Mouse (Mus musculus) hindbrain, postnatal 0 days (tissue): ENCODE measurements at regions not wholly inside any gene's neighbourhood (a gene's known extent, or its start where the extent isn't known, plus 50 kb on each side); places are given as distances from the start of the nearest gene placed in this dataset.

Experiments used
- ATAC-seq: fragments of 200-750 bp; cut with Nextera tagmentation; 2 replicates; pipeline ENCODE4 v1.8.0; 2017; ENCODE audit warnings: mild to moderate bottlenecking, moderate TSS enrichment, moderate library complexity
- DNase-seq: peaks from one replicate; pipeline ENCODE4 v3.0.0-alpha.2; 2015; ENCODE audit warnings: low spot score
- H3K27ac ChIP-seq: fragments of 300-500 bp; sonication (generic); 2 replicates; pipeline ENCODE4 v1.5.1; 2014; ENCODE audit warnings: mild to moderate bottlenecking
- H3K27me3 ChIP-seq: fragments of 300-500 bp; sonication (generic); 2 replicates; pipeline ENCODE4 v1.6.1; 2014; ENCODE audit warnings: low read length, mixed read lengths; ENCODE audit not compliant: insufficient read depth
- H3K36me3 ChIP-seq: fragments of 300-500 bp; sonication (generic); 2 replicates; pipeline ENCODE4 v1.6.1; 2014; ENCODE audit warnings: low read length, mixed read lengths; ENCODE audit not compliant: insufficient read depth
- H3K4me1 ChIP-seq: fragments of 300-500 bp; sonication (generic); 2 replicates; pipeline ENCODE4 v1.6.1; 2014; ENCODE audit warnings: antibody characterized with exemption, low read length, mixed read lengths; ENCODE audit not compliant: insufficient read depth
- H3K4me2 ChIP-seq: fragments of 300-500 bp; sonication (generic); 2 replicates; pipeline ENCODE4 v1.6.1; 2014; ENCODE audit warnings: low read depth, mild to moderate bottlenecking, low read length, moderate library complexity, mixed read lengths
- H3K4me3 ChIP-seq: fragments of 300-500 bp; sonication (generic); 2 replicates; pipeline ENCODE4 v1.5.1; 2014; ENCODE audit warnings: low read length
- H3K9ac ChIP-seq: fragments of 300-500 bp; sonication (generic); replicated peaks from 2 replicates; pipeline ENCODE4 v1.6.1; 2014; ENCODE audit warnings: mild to moderate bottlenecking, low read length, moderate library complexity, mixed read lengths
- H3K9me3 ChIP-seq: fragments of 300-500 bp; sonication (generic); 2 replicates; pipeline ENCODE4 v1.6.1; 2016; ENCODE audit warnings: low read length, mixed read lengths
- CTCF ChIP-seq: IDR thresholded peaks from 2 replicates; pipeline ENCODE4 v1.5.1; 2016; ENCODE audit warnings: antibody characterized with exemption, control low read depth, low read depth
- WGBS: fragments of 180-500 bp; shearing (Covaris S2); extraction: QIAGEN DNeasy Blood & Tissue Kit; methylation state at CpG from one replicate; pipeline ENCODE4 v1.1.7; 2014; 5-methylcytosine and 5-hydroxymethylcytosine counted together

- no peaks in the 10 kb centered on the region for H3K4me1 ChIP-seq
- 87% methylated on average over 1 of the region's 1 CpGs for WGBS
- H3K4me2 ChIP-seq: no peak overlapping the region
- no peaks in the 10 kb centered on the region for H3K9me3 ChIP-seq
- no peak for TF ChIP-seq CTCF
- no peaks in the 10 kb centered on the region for H3K27me3 ChIP-seq
- H3K27ac ChIP-seq: no peak overlapping the region
- DNase-seq (peak; percentile 20), ATAC-seq (no peak)
- no peak overlapping the region for H3K9ac ChIP-seq
- H3K36me3 ChIP-seq: no peaks in the 10 kb centered on the region
- H3K4me3 ChIP-seq: no peak overlapping the region
Observed at GRCm38 (mm10) chr5:25599363-25599762, 83.5 kb downstream of the Cct8l1 start.

- Histone ChIP-seq H3K9me3 (no peaks in the 10 kb centered on the region), H3K27me3 (no peaks in the 10 kb centered on the region), H3K4me3 (no peak overlapping the region), H3K9ac (no peak overlapping the region), H3K36me3 (no peaks in the 10 kb centered on the region), H3K27ac (no peak overlapping the region), H3K4me1 (no peaks in the 10 kb centered on the region), H3K4me2 (no peak overlapping the region)
- DNase-seq (no peak), ATAC-seq (no peak)
- WGBS: 94% methylated on average over 6 of the region's 6 CpGs
- TF ChIP-seq CTCF: no peak
Observed at GRCm38 (mm10) chr5:25597786-25598185, 81.9 kb downstream of the Cct8l1 start.

GRCm38 (mm10) chr5:25591709-25592108, 75.8 kb downstream of the Cct8l1 start:
- ATAC-seq: no peak

More at GRCm38 (mm10) chr5:25591709-25592108, 75.8 kb downstream of the Cct8l1 start:
- Histone ChIP-seq H3K36me3 (no peaks in the 10 kb centered on the region), H3K4me2 (no peak overlapping the region), H3K27ac (no peak overlapping the region), H3K4me1 (no peaks in the 10 kb centered on the region), H3K9ac (no peak overlapping the region), H3K27me3 (no peaks in the 10 kb centered on the region), H3K9me3 (no peaks in the 10 kb centered on the region), H3K4me3 (no peak overlapping the region)
- no peak for TF ChIP-seq CTCF
- DNase-seq: no peak
